Mouse (Mus musculus): ENCODE measurements around the gene Atp6v0a4. TPM values are rescaled to one million over a fixed set of nuclear protein-coding genes. Genes with fewer than 3 reads are reported as not detected.

Atp6v0a4 gene
- total RNA-seq, 2 experiments from 2014 or later, result 1.9 to 2.1 TPM

DNA sequence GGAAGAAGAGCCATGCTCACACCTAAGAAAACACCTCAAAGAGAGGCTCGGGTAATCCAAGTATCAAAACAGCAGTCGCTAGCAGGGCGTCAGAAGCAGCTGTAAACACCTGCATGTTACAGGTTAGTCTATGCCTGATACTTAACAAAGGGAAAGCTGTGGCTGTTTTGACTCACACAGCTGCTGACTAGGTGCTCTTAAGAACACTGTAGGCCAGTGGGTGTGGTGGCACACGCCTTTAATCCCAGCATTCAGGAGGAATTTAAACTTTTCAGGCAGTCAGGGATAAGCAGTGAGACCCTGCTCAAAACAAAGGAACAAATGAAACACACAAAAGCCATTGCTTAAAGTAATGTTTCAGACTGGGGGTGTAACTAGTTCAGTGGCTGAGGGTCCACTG is 41.2 kb downstream of the Atp6v0a4 start:
- intact Hi-C loops (cut with DNase I), result no loop called here
- no peak for DNase-seq

- DNase-seq, result peak in 1 of 2 experiments; percentile 28
- intact Hi-C loops (cut with DNase I), result no loop called here
These were observed 42.6 kb downstream of the Atp6v0a4 start for GRCm38 (mm10) chr6:38081727-38082341.

GRCm38 (mm10) chr6:38080364-38080763 is 44.0 kb downstream of the Atp6v0a4 start:
- DNase-seq, result no peak
- intact Hi-C loops (cut with DNase I), result no loop called here

GRCm38 (mm10) chr6:38073592-38073991 is 50.8 kb downstream of the Atp6v0a4 start:
- DNase-seq, result no peak
- intact Hi-C loops (cut with DNase I), result no loop called here

DNA sequence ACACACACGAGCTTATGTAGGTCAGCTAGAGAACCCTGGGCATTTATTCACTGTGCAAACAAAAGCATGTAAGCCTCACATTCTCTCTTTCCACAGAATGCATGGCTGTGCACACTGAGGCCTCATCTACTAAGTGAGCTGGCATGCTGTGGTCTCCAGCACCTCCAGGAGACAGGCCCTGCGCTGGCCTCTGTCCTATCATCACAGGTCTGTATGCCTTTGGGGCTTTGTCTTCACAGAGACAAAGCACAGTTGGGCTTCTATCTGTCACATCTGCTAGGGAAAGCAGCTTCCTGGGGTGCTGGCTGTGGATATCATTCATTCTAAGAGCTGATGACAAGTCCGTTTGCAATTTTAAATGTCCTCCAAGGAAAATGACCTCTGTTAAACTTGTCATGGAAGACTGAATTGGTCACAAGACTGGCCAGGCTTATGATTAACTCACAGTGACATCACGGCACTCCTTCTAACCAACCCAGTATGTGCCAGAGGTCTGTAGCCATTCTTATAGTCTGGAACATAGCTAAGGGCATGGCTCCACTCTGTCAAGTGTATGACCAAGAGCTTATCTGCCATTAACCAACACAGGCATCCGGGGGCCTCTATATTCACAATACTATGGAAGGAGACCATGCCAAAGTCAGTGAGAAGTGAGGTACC is 52.1 kb downstream of the Atp6v0a4 start:
- intact Hi-C loops (cut with DNase I), result no loop called here

GRCm38 (mm10) chr6:38071256-38071655 is 53.1 kb downstream of the Atp6v0a4 start:
- no peak for DNase-seq
- intact Hi-C loops (cut with DNase I), result no loop called here

More for the DNA sequence above, 52.1 kb downstream of the Atp6v0a4 start:
- DNase-seq, result no peak

DNA sequence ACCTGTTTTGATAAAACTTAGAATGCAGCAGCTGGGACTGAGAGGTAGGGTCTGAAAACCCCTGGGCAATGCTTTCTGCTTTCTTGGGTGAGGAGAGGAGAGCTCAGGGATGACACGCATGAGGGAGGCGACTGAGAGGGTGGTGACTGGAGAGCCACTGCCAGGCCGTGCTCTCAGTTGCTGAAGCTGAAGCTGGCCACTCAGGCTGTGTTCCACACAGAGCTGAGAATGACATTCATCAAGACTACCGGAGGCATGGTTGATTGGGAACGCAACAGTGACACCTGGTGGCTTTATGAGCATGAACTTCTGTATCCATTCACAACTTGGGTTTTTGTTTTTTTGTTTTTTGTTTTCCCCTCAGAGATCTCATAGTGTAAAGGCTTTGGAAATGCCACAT is 58.2 kb downstream of the Atp6v0a4 start:
- intact Hi-C loops (cut with DNase I), result loop anchor here (1.0 to 10.0 kb wide), 4 partner anchors 59 to 714 kb away; partner anchors contain the start of gene Trim24
- peak; percentile 54 to 56 for DNase-seq

DNA sequence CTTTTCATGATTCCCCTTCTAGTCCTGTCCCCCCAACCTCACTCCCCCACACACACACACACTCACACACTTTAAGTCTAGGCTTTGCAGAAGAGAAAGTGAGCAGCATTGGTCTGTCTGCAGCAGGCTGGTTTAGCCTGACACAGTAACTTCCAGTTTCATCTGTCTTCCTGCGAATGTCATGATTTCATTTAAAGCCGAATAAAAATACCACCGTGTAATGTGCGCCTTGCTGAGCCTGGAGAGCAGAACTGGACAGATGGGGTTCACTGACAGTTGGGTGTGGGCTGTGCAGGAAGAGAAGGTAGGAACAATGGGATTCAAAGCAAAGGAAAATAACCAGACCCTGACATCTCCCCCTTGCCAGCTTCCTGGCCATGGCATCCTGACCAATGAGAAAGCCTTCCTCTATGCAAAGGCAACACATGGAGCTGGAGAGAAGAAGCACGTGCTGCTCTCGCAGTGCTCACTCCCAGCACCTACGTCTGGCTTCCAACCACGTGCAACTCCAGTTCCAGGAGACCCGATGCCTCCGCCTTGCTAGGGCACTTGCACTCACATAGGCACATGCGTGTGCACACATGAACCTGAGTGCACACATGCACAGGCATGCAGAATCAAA is 58.8 kb downstream of the Atp6v0a4 start:
- intact Hi-C loops (cut with DNase I), result loop anchor here (1.0 to 10.0 kb wide), 4 partner anchors 58 to 713 kb away; partner anchors contain the start of gene Trim24
- no peak for DNase-seq

GRCm38 (mm10) chr6:38065122-38065500 is 59.3 kb downstream of the Atp6v0a4 start:
- intact Hi-C loops (cut with DNase I), result loop anchor here (5.0 to 10.0 kb wide), 2 partner anchors 190 to 713 kb away; partner anchors contain the start of gene Trim24
- DNase-seq, result no peak

DNA sequence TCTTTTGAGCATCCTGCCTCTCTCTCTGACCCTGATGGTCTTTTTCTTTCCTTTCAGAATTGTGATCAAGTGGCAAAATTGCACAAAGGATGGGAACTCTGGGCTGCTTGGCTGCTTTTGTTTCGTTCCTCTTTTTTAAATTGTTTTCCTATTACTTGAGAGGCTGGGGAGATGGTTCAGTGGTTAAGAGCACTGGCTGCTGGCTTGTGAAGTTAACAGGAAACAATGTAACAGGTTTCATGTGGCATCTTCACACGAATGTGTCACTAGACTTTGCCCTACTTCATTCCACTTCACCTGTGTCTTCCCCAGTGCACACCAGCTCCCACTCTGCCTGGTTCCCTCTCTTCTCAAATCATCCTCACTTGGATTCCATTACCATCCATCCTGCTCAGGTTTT is 59.8 kb downstream of the Atp6v0a4 start:
- intact Hi-C loops (cut with DNase I), result loop anchor here (5.0 to 10.0 kb wide), 2 partner anchors 190 to 712 kb away; partner anchors contain the start of gene Trim24
- no peak for DNase-seq

DNA sequence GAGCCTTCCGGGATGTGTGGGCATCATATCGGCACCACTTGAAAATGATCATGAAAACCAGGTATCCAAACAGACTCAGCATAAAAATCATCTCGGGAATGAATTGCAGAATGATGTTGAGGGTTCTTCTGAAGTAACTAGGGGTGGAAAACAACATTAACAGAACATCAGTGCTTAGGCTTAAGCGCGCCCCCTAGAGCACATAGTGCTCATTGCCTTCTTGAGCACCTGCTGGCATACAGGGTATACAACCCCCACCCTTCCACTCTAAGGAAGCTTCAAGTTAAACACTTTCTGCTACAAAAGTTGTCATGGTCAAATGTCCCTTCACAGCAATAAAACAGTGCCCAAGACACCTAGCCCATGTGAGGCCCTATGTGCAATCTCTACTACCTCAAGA is 65.6 kb downstream of the Atp6v0a4 start:
- intact Hi-C loops (cut with DNase I), result no loop called here
- no peak for DNase-seq

DNA sequence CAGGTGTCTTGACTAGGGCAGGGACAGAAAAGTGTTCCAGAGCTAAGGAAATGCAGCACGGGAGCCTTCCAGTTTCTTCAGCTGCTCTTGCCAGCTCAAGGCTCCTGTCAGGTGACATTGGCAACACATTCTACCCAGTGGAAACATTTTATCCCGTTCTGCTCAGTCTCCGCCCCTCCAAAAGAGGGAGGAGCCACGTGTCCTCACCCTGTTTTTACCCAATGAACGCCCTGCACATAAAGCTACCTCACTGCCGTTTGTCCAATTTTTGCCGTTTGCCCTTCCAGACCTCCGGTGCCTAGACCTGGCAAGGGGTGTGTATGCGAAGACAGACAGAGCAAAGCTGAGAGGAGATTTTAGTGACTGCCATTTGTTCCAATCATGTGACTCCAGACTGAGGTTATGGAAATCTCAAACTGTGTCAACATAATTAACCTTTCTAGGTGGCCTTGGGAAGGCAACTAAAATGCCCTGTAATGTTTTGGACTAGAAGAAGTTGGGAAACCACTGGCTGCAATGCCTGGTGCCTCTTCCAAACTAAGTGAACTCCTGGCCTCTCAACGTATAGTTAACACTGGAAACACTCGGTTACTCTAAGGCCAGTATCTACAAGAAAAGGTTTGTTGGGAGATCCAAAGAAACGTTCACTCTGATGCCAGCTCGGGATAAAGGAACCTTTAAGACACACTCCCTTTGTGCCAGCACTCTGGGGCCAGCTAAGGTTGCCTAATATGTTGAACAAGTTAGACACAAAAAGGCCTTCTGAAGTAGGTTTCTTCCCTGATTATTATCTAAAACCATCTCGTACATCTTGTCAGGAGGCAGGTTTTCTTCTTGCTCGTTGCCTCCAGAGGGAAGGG is 68.7 kb downstream of the Atp6v0a4 start:
- DNase-seq, result no peak
- intact Hi-C loops (cut with DNase I), result no loop called here

- intact Hi-C loops (cut with DNase I), result no loop called here
- peak in 1 of 2 experiments; percentile 14 for DNase-seq
These were observed 74.8 kb downstream of the Atp6v0a4 start for GRCm38 (mm10) chr6:38049601-38050000.

- intact Hi-C loops (cut with DNase I), result no loop called here
- peak in 1 of 2 experiments; percentile 22 for DNase-seq
These were observed 75.4 kb downstream of the Atp6v0a4 start for GRCm38 (mm10) chr6:38048800-38049561.

DNA sequence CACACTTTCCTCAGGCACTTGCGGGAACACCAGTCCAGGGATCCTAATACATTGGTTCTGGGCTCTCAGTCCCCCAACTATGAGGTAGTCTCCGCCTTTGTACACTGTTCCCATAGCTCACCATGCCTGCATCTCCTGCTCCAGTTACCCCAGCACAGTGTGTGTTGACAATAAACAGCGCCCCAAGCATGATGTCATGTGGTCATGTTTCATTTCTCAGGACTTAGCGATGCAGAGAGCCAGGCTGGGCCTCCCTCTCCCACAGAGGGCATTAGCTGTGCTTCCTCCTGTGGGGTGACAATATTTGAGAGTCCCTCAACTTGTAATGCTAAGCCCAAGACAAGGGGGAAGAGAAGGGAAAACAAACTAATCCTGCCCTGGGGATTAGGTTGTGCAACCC is 76.4 kb downstream of the Atp6v0a4 start:
- intact Hi-C loops (cut with DNase I), result no loop called here
- DNase-seq, result no peak

GRCm38 (mm10) chr6:38046838-38047237 is 77.5 kb downstream of the Atp6v0a4 start, which contains the start of gene Svopl:
Svopl (minus strand) TSS chr6:38046996.
- no peak for DNase-seq
- intact Hi-C loops (cut with DNase I), result no loop called here

DNA sequence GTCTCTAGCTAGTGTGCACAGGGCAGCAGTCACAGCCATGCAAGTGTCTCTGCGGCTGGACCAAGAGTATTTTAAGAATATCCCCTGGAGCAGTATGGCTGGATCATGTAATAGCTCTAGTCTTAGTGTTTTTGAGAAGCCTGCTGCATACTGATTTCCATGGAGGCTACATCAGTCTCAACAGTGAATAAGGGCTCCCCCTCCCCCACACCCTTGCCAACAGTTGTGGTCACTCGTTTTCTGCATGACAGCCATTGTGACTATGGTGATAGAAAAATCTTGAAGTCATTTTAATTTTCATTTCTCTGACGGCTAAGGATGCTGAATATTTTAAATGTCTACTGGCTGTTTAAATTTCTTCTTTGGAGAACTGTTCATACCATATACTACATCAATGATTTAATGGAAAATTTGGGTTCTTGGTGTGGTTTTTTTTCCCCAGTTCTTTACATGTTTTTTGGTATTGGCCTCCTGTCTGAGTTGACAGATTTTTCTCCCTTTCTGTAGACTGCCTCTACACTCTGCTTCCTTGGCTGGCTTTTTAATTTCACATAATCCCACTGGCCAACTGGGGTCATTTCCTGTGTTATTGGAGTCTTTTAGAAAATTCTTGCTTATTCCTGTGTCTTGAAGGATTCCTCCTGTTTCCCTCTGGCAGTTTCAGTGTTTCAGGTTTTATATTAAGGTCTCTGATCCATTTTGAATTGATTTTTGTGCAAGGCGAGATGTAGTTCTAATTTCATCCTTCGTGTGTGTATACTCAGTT is 91.4 kb downstream of the Atp6v0a4 start:
- intact Hi-C loops (cut with DNase I), result no loop called here
- no peak for DNase-seq

- DNase-seq, result peak in 1 of 2 experiments; percentile 25
These were observed 92.4 kb downstream of the Atp6v0a4 start for GRCm38 (mm10) chr6:38031924-38032540.

GRCm38 (mm10) chr6:38028205-38028604 is 96.2 kb downstream of the Atp6v0a4 start:
- DNase-seq, result no peak
- intact Hi-C loops (cut with DNase I), result no loop called here

More at GRCm38 (mm10) chr6:38031924-38032540, 92.4 kb downstream of the Atp6v0a4 start:
- intact Hi-C loops (cut with DNase I), result no loop called here

Data from heart, postnatal 36 days (tissue).